Mouse (Mus musculus) cerebellum, adult 2 months (tissue): ENCODE results near the gene Frmd4a.

Experiments used
- CTCF ChIP-seq: fragments of 200-500 bp; IDR thresholded peaks from 2 replicates; pipeline ENCODE4 v1.5.1; 2011; ENCODE audit warnings: low read depth, mild to moderate bottlenecking, control low read depth, low read length, moderate library complexity, borderline replicate concordance; ENCODE audit not compliant: insufficient read depth
- POLR2A ChIP-seq: fragments of 200-500 bp; IDR thresholded peaks from 2 replicates; pipeline ENCODE4 v1.6.1; 2011; ENCODE audit warnings: low read length, control low read depth, borderline replicate concordance; ENCODE audit not compliant: insufficient read depth

DNA sequence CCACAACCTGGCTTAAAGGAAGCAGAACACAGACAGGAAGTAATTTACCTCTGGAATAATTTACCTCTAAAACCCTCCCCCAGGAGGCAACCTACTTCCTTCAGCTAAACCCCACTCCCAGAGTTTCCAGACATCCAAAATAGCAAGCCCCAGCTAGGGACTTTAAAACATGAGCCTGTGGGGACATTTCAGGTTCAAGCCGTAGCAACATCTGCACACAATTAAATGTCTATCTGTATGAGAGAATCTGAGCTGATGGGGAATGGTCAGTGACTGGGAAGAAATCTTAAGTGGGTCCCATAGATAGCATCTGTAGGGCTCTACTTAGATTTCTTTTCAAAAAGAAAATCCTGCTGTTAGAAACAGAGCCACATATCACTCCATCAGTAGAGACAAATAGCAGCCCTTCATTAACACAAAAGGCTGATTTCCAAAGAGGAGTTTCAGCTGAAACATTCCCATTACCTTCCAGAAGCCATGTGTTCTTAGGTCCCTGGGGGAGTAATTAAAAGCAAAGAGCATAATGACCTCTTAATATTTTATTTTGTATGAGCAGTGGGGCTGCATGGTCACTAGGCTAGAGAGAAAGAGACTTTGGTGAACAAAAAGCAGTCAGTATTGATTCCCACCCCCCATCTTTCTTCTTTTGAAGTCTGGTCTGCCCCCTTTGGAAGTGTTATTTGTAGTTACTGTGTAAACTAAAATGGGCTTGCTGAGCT, 505.4 kb downstream of the Frmd4a start:
- no peak for TF ChIP-seq CTCF
- no peak for TF ChIP-seq POLR2A
